ENCODE assay signal across 46 mouse cellular contexts in genomic region chr3:95539837-95540236, GRCm38 (mm10). TPM values are rescaled to one million over a fixed set of nuclear protein-coding genes. Genes with fewer than 3 reads are reported as not detected.
"Had no signal": no experiment of that assay in that cellular context is flagged by ENCODE, and none has a peak within 500 bp of the region (broad histone marks: within the 10 kb centered on the region; RNA-seq: fewer than 3 reads in every experiment).

No protein-coding gene starts in this region.

- H3K36me3 ChIP-seq: limb, embryonic 10.5 days; limb, embryonic 12.5 days; limb, embryonic 13.5 days; limb, embryonic 15.5 days; liver, embryonic 12.5 days; liver, embryonic 13.5 days; liver, embryonic 15.5 days; lung, embryonic 15.5 days; midbrain, embryonic 10.5 days; midbrain, embryonic 12.5 days; midbrain, embryonic 13.5 days; midbrain, embryonic 15.5 days; neural tube, embryonic 12.5 days had no signal

- DNase-seq: left cerebral cortex, postnatal 4 days; liver; liver, embryonic 13.5 days; liver, postnatal 0 days; lung, adult 18-20 months; lung, adult 2 months; lung, embryonic 14.5 days; lung, postnatal 10 days; lung, postnatal 14 days; lung, postnatal 36 days; lung, postnatal 4 days; midbrain, embryonic 14.5 days had no signal

- H3K9ac ChIP-seq: limb, embryonic 12.5 days; limb, embryonic 13.5 days; limb, embryonic 15.5 days; liver, embryonic 12.5 days; liver, embryonic 13.5 days; liver, embryonic 14.5 days; liver, embryonic 15.5 days; liver, postnatal 0 days; lung, embryonic 14.5 days; lung, embryonic 15.5 days; midbrain, embryonic 12.5 days; midbrain, embryonic 13.5 days; midbrain, embryonic 15.5 days; neural tube, embryonic 12.5 days had no signal

- H3K4me3 ChIP-seq: limb, embryonic 10.5 days; limb, embryonic 12.5 days; limb, embryonic 13.5 days; limb, embryonic 15.5 days; liver, embryonic 12.5 days; liver, embryonic 13.5 days; liver, embryonic 15.5 days; lung, embryonic 15.5 days; megakaryocyte, embryonic 14.5 days; midbrain, embryonic 10.5 days; midbrain, embryonic 12.5 days; midbrain, embryonic 13.5 days; midbrain, embryonic 15.5 days; myocyte; neural tube, embryonic 12.5 days had no signal

- H3K27me3 ChIP-seq: limb, embryonic 12.5 days; limb, embryonic 13.5 days; limb, embryonic 15.5 days; lung, embryonic 15.5 days; midbrain, embryonic 12.5 days; midbrain, embryonic 13.5 days; midbrain, embryonic 15.5 days; neural tube, embryonic 12.5 days had no signal

- H3K4me1 ChIP-seq: limb, embryonic 10.5 days; limb, embryonic 12.5 days; limb, embryonic 13.5 days; limb, embryonic 15.5 days; liver, embryonic 12.5 days; liver, embryonic 15.5 days; lung, embryonic 15.5 days; midbrain, embryonic 10.5 days; midbrain, embryonic 12.5 days; midbrain, embryonic 13.5 days; midbrain, embryonic 15.5 days; neural tube, embryonic 12.5 days had no signal

- H3K9me3 ChIP-seq: limb, embryonic 10.5 days; limb, embryonic 13.5 days; limb, embryonic 15.5 days; liver, embryonic 13.5 days; liver, embryonic 15.5 days; lung, embryonic 15.5 days; midbrain, embryonic 10.5 days; midbrain, embryonic 12.5 days; midbrain, embryonic 13.5 days; midbrain, embryonic 15.5 days; neural tube, embryonic 12.5 days had no signal

- H3K27ac ChIP-seq: limb, embryonic 10.5 days; limb, embryonic 12.5 days; limb, embryonic 13.5 days; limb, embryonic 15.5 days; liver, embryonic 12.5 days; liver, embryonic 13.5 days; liver, embryonic 14.5 days; liver, embryonic 15.5 days; lung, embryonic 15.5 days; macrophage; midbrain, embryonic 10.5 days; midbrain, embryonic 12.5 days; midbrain, embryonic 13.5 days; midbrain, embryonic 15.5 days; neural tube, embryonic 12.5 days had no signal

- ATAC-seq: liver, embryonic 12.5 days; liver, postnatal 0 days; lung, postnatal 0 days; midbrain, embryonic 13.5 days; midbrain, embryonic 15.5 days; midbrain, embryonic 16.5 days had no signal

- H3K4me2 ChIP-seq: limb, embryonic 12.5 days; limb, embryonic 13.5 days; limb, embryonic 15.5 days; liver, embryonic 11.5 days; liver, embryonic 12.5 days; liver, embryonic 13.5 days; liver, embryonic 15.5 days; lung, embryonic 14.5 days; lung, embryonic 15.5 days; midbrain, embryonic 11.5 days; midbrain, embryonic 12.5 days; midbrain, embryonic 13.5 days; midbrain, embryonic 15.5 days; neural tube, embryonic 12.5 days had no signal

RNA-seq across cellular contexts. Expression of gene Hormad1, which starts 19.6 kb away (rescaled TPM):
- total RNA-seq: left cerebral cortex, postnatal 10 days; left cerebral cortex, postnatal 14 days; left cerebral cortex, postnatal 25 days; left cerebral cortex, postnatal 36 days; left cerebral cortex, postnatal 4 days; liver, adult 2 months; megakaryocyte progenitor cell, adult 5-6 weeks; megakaryocyte-erythroid progenitor cell, adult 5-6 weeks; midbrain, postnatal 0 days; monocyte, adult 5-6 weeks had no signal
- polyA plus RNA-seq: limb, embryonic 10.5 days; limb, embryonic 11.5 days; limb, embryonic 12.5 days; limb, embryonic 13.5 days; limb, embryonic 14.5 days; limb, embryonic 15.5 days; liver, adult 2 months; liver, embryonic 15.5 days; liver, embryonic 16.5 days; liver, postnatal 0 days; lung, adult 2 months; lung, embryonic 14.5 days; lung, embryonic 16.5 days; lung, postnatal 0 days; midbrain, embryonic 10.5 days; midbrain, embryonic 11.5 days; midbrain, embryonic 12.5 days; midbrain, embryonic 13.5 days; midbrain, embryonic 14.5 days; midbrain, embryonic 15.5 days; midbrain, embryonic 16.5 days; midbrain, postnatal 0 days; myocyte; neural tube, embryonic 11.5 days; neural tube, embryonic 12.5 days had no signal

RNA-seq across cellular contexts. Expression of gene Ctsk, which starts 40.8 kb away (rescaled TPM):
- total RNA-seq: megakaryocyte-erythroid progenitor cell, adult 5-6 weeks had no signal
